Mouse (Mus musculus) CH12F3 (cell line): ENCODE measurements around the gene Erp29.

ENCODE experiments used
- in situ Hi-C: fragments of 300-500 bp; cut with MboI; formaldehyde crosslinking; loops from 2 replicates; pipeline ENCODE4 v1.14.3; 2020; ENCODE audit warnings: low sequenced_read_pairs

Erp29 gene

DNA sequence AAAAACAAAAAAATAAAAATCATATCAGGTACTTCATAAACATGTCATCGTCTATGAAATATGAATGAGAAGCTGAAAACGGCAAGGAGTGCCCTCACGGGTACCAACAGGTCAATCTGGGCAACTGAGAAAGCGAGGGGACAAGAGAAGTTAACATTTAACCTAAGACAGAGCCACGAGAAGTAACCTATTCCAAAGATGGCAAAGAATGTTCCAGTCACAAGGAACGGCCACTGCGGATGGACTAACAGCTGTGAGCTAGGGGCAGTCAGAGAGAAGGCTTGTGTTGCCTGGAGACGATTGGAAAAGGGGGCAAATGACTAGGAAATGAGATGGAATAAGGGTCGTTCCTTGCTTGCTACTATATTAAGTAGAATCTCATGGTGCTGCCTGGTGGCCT lies 1.8 kb downstream of the Erp29 start:
- in situ Hi-C loops, result no loop called here

DNA sequence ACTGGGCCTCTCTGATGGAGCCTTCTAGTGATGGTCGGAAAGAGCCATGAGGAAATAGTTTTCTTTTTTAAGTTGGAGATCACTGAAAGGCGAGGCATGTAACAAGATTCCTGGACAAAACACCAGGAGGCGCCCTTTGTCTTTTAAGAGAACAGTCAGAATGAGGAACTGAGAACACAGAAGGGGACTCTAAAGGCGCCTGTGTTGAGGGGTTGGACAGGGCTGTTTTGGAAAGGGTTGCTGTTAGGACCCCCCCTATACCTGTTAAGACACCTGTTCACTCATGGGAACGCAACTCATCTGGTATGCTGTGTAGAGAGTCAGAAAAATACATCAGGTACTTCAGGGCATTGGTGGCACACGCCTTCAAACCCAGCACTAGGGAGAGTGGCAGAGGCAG lies 2.3 kb downstream of the Erp29 start:
- in situ Hi-C loops, result no loop called here

- in situ Hi-C loops, result no loop called here
Observed at GRCm38 (mm10) chr5:121448450-121448849, 3.9 kb downstream of the Erp29 start.

DNA sequence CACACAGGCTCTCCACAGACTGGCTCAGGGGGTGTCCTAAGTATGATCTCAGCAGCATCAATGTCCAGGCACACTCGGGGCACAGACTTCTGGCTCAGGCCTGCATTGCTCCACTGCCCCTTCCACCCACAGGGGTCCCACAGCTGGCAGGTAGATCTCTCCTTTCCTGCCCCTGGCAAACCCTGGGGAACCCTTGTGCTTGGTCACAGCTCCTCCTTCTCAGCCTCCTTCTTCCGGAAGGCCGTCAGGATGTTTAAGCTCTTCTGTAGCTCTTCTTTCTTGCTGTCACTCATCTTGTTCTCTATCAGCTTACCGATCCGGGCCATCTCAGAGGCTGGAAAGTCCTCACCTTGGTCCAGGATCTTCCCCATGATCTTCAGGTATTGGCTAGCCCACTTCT lies 7.4 kb downstream of the Erp29 start:
- in situ Hi-C loops, result no loop called here

DNA sequence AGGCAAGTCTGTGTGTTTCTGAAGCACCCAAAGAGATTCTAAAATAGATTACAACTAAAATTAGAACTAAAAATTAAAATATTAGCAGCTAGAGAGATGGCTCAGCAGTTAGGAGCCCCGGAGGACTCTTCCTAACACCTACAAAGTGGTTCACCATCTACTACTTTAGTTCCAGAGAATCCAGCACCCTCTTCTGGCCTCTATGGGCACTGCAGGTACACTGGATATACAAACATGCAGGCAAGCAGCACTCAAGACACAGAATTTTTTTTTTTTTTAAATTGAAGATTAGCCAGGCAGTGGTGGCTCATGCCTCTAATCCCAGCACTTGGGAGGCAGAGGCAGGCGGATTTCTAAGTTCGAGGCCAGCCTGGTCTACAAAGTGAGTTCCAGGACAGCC lies 8.8 kb downstream of the Erp29 start:
- in situ Hi-C loops, result no loop called here

- in situ Hi-C loops, result no loop called here
Observed at GRCm38 (mm10) chr5:121438756-121439155, 13.6 kb downstream of the Erp29 start.

- in situ Hi-C loops, result no loop called here
Observed at GRCm38 (mm10) chr5:121438131-121438530, 14.2 kb downstream of the Erp29 start.

DNA sequence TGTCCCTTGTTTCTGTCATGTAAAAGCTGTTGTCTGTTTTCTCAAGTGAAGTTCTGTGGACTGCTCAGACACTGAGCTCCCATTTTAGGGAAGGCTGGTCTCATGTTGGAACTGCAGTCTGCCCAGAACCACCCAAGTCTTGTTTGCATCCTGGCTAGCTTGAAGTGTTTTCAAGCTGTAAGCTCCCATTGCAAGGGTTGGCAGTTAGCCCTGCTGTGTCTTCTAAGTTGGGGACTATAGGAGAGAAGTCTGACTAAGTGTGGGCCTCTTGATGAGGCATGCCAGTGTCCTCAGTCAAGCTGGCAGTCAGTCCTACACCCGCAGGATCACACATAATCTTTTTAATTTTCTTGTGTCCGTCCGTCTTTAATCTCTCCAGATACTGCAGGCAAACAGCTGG lies 23.4 kb downstream of the Erp29 start:
- in situ Hi-C loops, result no loop called here

DNA sequence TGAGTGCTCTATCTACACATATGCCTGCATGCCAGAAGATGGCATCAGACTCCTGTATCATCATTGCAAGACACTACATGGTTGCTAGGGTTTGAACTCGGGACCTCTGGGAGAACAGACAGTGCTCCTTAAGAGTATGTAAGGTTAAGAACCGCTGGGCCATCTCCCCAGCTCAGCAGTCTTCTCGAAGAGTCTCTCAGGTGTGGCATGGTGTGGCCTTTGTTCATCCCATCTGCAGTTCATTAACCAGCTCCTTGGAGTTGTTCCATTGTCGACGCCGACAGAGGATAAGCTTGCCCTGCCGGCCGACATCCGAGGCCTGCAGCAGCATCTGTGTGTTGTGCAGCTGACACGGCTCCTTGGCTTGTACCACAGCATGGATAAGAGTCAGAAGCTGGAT lies 29.0 kb downstream of the Erp29 start:
- in situ Hi-C loops, result no loop called here

GRCm38 (mm10) chr5:121422787-121423186 lies 29.5 kb downstream of the Erp29 start:
- in situ Hi-C loops, result no loop called here

DNA sequence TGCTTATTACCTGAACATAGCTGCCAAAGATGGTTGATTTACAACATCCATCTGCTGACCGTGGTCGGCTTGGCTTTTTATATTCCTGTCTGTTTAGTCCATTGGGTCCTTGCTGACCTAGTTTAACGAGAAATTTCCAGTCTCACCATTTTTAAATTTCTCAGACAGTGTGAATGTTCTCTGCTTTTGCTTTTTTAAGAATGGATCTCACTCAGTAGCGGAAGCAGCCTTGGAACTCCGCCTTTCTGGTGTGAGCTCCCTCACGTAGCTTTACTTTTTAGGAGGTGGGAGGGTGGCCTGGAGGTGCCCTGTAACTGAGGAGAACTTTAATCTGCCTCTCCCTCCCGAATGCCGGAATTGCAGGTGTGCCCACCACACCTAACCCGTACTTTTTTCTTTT lies 31.6 kb downstream of the Erp29 start:
- in situ Hi-C loops, result no loop called here

DNA sequence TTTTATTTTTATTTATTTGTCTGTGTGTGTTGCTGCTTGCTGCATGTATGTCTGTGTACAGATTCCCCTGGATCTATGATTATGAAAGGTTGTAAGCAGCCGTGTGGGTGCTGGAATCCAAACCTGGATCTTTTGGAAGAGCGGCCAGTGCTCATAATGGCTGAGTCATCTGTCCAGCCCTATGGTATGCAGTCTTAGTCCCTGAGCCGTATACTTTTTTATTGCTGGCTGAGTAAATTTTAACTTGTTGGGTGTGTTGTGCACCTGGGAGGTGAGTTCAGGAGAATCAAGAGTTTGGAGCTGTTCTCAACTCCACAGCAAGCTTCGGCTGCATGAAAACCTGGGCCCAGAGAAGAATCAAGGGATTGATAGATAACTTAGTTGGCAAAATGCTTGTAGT lies 41.3 kb downstream of the Erp29 start:
- in situ Hi-C loops, result no loop called here

- in situ Hi-C loops, result no loop called here
Observed at GRCm38 (mm10) chr5:121407856-121408255, 44.5 kb downstream of the Erp29 start.

GRCm38 (mm10) chr5:121400849-121401248 lies 51.5 kb downstream of the Erp29 start:
- in situ Hi-C loops, result no loop called here

DNA sequence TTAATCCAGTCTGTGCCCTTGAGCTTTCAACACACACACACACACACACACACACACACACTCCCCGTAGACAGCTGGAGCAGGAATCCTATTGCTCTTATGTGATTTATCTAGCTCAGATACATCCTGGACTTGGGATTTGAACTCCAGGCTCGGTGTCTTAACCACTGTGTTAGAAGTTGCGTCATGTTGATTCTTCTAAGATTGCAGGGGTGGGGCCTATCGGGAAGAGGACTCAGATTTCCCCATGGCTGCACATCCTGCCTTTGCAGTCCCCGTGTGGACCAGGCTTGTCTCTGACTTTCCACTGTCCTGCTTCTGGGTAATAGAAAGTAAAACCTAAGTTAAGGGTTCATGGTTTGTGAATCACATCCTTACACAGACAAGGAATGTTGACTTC lies 52.2 kb downstream of the Erp29 start:
- in situ Hi-C loops, result no loop called here

- in situ Hi-C loops, result no loop called here
Observed at GRCm38 (mm10) chr5:121399540-121399939, 52.8 kb downstream of the Erp29 start.

- in situ Hi-C loops, result no loop called here
Observed at GRCm38 (mm10) chr5:121398965-121399462, 53.3 kb downstream of the Erp29 start.

GRCm38 (mm10) chr5:121398146-121398964 lies 54.0 kb downstream of the Erp29 start:
- in situ Hi-C loops, result no loop called here

- in situ Hi-C loops, result no loop called here
Observed at GRCm38 (mm10) chr5:121397187-121398145, 54.8 kb downstream of the Erp29 start, which contains the start of gene Naa25. TSS of gene Naa25 (plus strand) at chr5:121397936.

- in situ Hi-C loops, result no loop called here
Observed at GRCm38 (mm10) chr5:121395621-121396020, 56.7 kb downstream of the Erp29 start.

- in situ Hi-C loops, result no loop called here
Observed at GRCm38 (mm10) chr5:121393402-121393801, 58.9 kb downstream of the Erp29 start.
